Mouse (Mus musculus) neural tube, embryonic 15.5 days (tissue): ENCODE measurements at regions not wholly inside any gene's neighbourhood (a gene's known extent, or its start where the extent isn't known, plus 50 kb on each side); places are given as distances from the start of the nearest gene placed in this dataset.

Source experiments
- ATAC-seq: fragments of 200-750 bp; cut with Nextera tagmentation; 2 replicates; pipeline ENCODE4 v1.8.0; 2017; ENCODE audit warnings: mild to moderate bottlenecking, moderate TSS enrichment, moderate library complexity; ENCODE audit not compliant: low FRiP score
- H3K27ac ChIP-seq: fragments of 300-500 bp; sonication (generic); replicated peaks from 2 replicates; pipeline ENCODE4 v1.5.1; 2015; ENCODE audit warnings: mild to moderate bottlenecking, inconsistent platforms
- H3K27me3 ChIP-seq: fragments of 300-500 bp; sonication (generic); replicated peaks from 2 replicates; pipeline ENCODE4 v1.6.1; 2015; ENCODE audit warnings: inconsistent platforms
- H3K36me3 ChIP-seq: fragments of 300-500 bp; sonication (generic); 2 replicates; pipeline ENCODE4 v1.6.1; 2015; ENCODE audit warnings: inconsistent platforms
- H3K4me1 ChIP-seq: fragments of 300-500 bp; sonication (generic); 2 replicates; pipeline ENCODE4 v1.6.1; 2015; ENCODE audit warnings: inconsistent platforms
- H3K4me2 ChIP-seq: fragments of 300-500 bp; sonication (generic); 2 replicates; pipeline ENCODE4 v1.6.1; 2015; ENCODE audit warnings: inconsistent platforms, mild to moderate bottlenecking, moderate library complexity
- H3K4me3 ChIP-seq: fragments of 300-500 bp; sonication (generic); replicated peaks from 2 replicates; pipeline ENCODE4 v1.5.1; 2015; ENCODE audit warnings: mild to moderate bottlenecking, inconsistent platforms
- H3K9ac ChIP-seq: fragments of 300-500 bp; sonication (generic); replicated peaks from 2 replicates; pipeline ENCODE4 v1.6.1; 2015; ENCODE audit warnings: mild to moderate bottlenecking, inconsistent platforms
- H3K9me3 ChIP-seq: fragments of 300-500 bp; sonication (generic); replicated peaks from 2 replicates; pipeline ENCODE4 v1.6.1; 2016; ENCODE audit warnings: inconsistent platforms
- WGBS: fragments of 180-500 bp; shearing (Covaris S2); methylation state at CpG from one replicate; pipeline ENCODE4 v1.1.7; 2015; ENCODE audit warnings: mixed read lengths; 5-methylcytosine and 5-hydroxymethylcytosine counted together

DNA sequence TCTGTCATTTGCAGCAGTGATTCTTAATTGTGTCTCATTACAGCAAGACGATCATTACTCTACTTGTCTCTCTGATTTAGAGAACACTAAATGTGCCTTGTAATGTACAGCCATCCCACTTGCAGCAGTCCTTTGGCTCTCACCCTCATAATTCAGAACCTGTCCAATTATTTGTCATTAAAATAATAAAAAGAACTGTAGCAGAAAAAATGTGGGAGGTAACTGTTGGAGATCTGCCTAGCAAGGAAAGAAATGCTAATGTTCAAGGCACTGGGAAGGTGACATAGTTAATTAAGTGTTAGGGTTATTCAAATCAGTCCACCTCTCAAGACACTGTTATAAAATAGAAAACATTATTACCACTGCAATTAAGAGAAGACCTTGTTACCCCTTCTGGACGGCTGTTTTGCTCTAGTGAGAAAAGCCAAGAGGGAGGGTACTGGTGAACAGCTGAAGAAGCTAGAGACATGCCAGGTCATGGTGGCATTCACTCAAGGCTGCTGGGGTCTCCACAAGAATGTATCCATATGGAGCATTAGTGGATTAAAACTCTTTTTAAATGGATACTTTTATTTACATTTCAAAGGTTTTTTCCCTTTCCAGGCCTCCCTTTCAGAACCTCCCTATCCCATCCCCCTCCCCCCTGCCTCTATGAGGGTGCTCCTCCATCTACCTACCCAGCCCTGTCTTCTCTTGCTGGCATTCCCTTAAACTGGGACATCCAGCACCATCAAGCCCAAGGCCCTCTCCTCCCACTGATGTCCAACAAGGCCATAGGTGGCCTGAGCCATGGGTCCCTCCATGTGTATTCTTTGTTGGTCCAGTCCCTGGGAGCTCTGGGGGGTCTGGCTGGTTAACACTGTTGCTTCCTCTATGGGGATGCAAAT is 69.4 kb downstream of the Gm11487 start:
- H3K4me3 ChIP-seq, result no peak overlapping the region
- 32% methylated on average over 2 of the region's 2 CpGs for WGBS

More for the DNA sequence above, 69.4 kb downstream of the Gm11487 start:
- H3K4me2 ChIP-seq, result no peak overlapping the region
- no peaks in the 10 kb centered on the region for H3K27me3 ChIP-seq
- H3K27ac ChIP-seq, result no peak overlapping the region
- no peaks in the 10 kb centered on the region for H3K4me1 ChIP-seq
- no peaks in the 10 kb centered on the region for H3K9me3 ChIP-seq
- no peaks in the 10 kb centered on the region for H3K36me3 ChIP-seq
- peak; percentile 41; the same call in 1 of the 2 replicates for ATAC-seq
- H3K9ac ChIP-seq, result no peak overlapping the region
